Mouse (Mus musculus): ENCODE measurements around the gene Ppp1r16b.

Gene Ppp1r16b

GRCm38 (mm10) chr2:158668433-158669010 lies 3.3 kb downstream of the Ppp1r16b start:
- DNase-seq: no peak

DNA sequence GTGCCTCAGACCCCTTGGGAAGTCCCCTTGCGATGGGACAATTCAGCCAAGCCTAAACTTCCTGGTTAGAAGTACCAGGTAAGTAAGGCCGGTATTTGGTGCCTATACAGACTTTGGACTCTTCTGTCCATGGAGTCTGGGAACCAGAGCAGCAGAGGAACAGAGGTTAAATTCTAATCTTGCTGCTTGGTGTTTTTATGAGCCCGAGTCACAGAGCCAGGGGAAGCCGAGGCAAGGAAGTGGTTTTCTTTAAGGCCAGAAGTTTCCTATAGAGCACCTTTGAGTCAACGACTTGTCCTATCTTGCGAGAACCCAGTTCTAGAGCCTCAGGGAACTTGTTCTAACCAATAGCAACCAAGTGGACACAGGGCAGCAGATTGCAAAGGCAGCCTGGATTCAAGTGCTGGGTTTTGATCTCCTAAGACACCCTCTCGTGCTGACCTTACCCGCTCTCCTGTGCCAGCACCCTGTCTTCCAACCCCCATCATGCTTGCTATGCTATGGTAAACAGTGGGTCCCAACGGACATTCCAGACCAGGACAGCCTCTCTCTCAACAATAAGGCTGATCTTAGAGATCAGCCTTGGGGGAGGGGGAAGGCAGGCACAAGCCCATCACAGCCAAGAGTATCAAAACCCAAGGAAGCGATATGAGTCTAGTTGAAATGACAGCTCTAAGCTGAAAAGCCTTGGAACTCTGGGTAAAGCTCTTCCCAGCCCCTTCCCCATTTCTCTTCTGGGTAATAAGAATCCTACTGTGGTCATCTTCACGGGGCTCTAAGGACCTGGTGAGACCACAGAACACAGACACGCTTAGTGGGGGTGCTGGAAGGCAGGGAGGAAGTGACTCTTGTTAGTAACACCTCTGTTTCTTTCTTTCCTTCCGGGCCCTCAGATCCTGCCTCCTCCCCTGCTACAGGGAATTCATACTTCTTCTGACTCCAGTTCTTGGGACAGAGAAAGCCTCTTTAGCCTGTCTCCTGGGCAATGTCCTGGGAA lies 4.3 kb downstream of the Ppp1r16b start:
- DNase-seq: no peak

DNA sequence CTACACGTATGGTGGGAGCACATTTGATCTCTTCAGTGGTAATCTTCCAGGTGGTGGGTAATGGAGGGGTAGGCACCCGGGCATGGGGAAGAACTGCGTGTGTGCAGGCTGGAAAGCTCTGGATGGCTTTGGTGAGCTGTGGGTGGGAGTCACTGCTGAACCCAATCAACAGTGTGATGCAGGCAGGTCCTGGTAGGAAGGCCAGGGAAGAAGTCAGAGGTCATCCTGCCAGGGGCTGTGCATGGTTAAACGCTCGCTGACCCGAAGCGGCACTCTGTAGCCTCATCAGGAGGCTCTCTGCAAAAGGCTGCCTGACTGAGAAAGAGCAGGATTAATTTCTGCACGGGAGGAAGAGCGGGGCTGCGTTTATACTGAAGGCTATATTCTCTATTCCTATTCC lies 5.4 kb downstream of the Ppp1r16b start:
- no peak for DNase-seq

DNA sequence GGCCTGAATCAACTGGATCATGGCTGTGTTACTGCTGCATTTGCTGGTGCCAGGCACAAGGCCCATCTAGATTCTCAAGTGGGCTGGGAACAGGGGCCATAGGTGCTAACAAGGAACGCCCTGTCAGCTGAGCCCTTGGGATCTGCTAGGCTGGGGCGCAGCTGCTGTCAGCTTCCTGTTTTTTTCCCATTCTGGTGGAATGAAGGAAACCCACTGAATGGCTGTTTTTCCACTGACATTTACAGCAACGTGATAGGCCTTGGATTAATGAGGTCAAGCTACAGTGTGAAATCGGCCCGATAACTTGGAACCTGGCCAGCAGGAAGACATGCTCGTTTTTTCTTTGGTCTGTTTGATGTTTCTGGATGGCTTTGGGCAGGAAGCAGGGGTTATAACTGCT lies 7.6 kb downstream of the Ppp1r16b start:
- DNase-seq: peak; percentile 52 to 69

DNA sequence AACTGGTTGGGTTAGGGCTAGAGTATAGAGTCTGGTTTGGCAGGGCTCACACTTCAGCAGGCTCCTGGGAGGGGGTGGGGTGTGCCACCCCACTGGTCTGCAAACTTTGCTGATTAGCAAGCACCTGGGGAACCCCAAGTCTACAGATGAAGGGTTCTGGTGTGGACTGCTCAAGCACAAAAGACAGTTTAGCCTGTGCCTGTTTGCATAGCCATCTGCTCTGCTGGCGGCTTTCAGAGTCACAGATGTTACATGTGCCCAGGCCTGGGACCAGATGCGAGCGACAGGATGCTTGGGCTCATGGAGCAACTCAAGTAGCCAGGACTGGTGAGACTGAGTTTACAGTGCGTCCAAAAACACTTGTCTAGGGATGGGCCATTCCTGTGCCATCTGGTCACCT lies 8.3 kb downstream of the Ppp1r16b start:
- peak; percentile 59 to 61 for DNase-seq

GRCm38 (mm10) chr2:158674131-158674530 lies 8.9 kb downstream of the Ppp1r16b start:
- DNase-seq: no peak

DNA sequence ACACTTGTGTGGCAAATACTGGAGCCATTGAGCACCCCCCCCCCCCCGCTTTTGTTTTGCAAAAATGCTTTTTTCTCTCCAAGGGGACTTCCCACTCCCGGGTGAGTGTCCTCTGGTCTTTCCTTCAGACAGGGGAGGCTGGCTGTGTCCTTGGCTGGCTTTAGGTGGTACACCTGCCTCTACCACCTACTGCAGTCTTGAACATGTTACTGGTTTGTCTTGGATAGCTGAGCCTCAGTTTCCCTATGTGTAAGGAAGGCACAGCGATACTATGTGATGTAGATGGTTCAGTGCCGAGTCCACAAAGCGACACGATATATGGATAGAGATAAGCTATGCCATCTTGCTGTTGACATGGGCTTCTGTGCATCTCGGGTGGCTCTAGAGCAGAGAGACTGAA lies 9.6 kb downstream of the Ppp1r16b start:
- no peak for DNase-seq

- DNase-seq: no peak
Observed at GRCm38 (mm10) chr2:158675161-158675560, 10.0 kb downstream of the Ppp1r16b start.

- no peak for DNase-seq
Observed at GRCm38 (mm10) chr2:158675907-158676533, 10.8 kb downstream of the Ppp1r16b start.

- no peak for DNase-seq
Observed at GRCm38 (mm10) chr2:158677946-158678345, 12.7 kb downstream of the Ppp1r16b start.

- DNase-seq: no peak
Observed at GRCm38 (mm10) chr2:158679091-158679490, 13.9 kb downstream of the Ppp1r16b start.

GRCm38 (mm10) chr2:158680357-158680889 lies 15.2 kb downstream of the Ppp1r16b start:
- no peak for DNase-seq

- DNase-seq: no peak
Observed at GRCm38 (mm10) chr2:158681714-158682113, 16.5 kb downstream of the Ppp1r16b start.

- no peak for DNase-seq
Observed at GRCm38 (mm10) chr2:158682344-158683037, 17.3 kb downstream of the Ppp1r16b start.

DNA sequence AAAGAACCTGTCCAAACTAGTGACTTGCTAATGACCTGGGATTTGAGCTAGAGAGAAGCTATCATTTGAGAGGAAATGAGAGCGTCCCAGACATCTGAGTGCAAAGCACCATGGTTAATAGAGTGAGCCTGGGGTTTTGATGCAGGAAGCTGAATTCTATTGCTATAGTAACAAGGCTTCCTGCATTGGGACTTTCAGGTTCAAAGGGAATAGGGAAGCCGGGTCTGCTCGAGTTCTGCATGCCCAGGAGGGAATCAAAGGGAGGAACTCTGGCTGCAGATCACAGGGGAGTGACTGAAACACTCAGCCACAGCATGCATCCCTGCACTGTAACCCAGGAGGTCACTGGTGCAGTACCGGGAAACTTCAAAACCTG lies 17.8 kb downstream of the Ppp1r16b start:
- DNase-seq: no peak

DNA sequence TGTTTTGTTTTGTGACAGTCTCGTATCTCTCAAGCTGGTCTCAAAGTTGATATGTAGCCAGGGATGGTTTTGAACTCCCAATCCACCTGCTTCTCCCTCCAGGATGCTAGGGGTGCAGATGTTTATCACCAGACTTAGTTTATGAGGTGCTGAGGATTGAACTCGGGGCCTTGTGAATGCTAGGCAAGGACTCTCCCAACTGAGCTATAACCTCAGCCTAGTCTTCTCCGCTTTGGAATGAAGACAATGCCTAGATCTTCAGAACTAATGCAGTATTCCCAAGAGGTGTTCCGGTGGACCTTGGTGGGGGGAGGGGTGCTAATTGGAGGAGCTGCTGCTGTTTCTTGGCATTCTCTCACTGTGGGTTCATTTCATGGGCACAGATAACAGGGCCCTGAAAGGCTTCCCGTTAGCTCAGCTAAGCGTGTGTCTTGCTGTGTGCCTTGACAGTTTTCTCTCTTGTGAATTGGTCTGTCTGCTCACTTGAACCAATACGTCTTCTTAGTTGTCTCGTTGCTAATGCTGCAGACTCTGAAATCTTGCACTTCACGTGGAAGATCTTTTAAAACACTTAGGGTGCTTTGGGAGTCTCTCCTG lies 19.1 kb downstream of the Ppp1r16b start:
- no peak for DNase-seq

- no peak for DNase-seq
Observed at GRCm38 (mm10) chr2:158684910-158685309, 19.7 kb downstream of the Ppp1r16b start.

DNA sequence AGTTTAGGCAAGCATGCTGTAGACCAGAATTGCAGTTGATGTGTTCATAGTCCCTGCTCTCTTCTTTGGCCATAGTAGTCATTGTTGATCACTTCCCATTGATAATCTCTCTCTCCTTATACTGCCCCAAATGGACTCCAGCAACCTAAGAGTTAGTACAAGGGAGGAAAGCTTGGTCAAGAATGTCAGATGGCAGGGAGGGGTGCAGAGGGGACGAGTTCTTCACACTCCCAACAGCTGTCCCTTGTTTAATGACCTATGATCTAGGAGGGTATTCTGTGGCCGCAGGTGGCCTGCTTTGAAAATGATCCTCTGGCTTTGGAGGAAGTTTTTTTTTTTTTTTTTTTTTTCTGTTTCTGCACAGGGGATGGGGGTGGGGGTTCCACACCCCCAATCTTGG lies 21.2 kb downstream of the Ppp1r16b start:
- DNase-seq: no peak

- DNase-seq: no peak
Observed at GRCm38 (mm10) chr2:158687804-158688241, 22.6 kb downstream of the Ppp1r16b start.

DNA sequence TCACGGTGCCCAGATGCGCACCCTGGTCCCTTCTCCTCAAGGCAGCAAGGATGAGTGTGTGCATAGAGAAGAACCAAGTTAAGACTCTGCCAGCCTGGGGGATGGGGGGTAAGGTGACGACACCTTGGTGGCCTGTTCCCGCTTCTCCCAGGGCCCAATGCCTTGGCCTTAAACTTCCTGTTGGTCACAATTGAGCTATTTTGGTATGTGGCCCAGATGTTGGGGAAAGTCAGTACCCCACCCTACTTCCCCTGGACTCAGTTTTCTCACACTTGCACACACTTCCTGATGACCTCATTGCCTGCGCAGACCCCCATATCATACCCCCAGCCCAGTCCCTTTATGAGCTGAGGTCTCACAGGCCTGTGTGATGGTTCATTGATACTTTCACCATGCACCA lies 23.9 kb downstream of the Ppp1r16b start:
- DNase-seq: no peak

GRCm38 (mm10) chr2:158689640-158690039 lies 24.4 kb downstream of the Ppp1r16b start:
- no peak for DNase-seq

GRCm38 (mm10) chr2:158690116-158690515 lies 24.9 kb downstream of the Ppp1r16b start:
- no peak for DNase-seq

All from cerebellum, postnatal 14 days (tissue).